In genomic region chr2:131063404-131063864, GRCm38 (mm10) we compare ENCODE assay signal across 9 mouse cellular contexts. TPM values are rescaled to one million over a fixed set of nuclear protein-coding genes. Genes with fewer than 3 reads are reported as not detected.
DNase-seq lines count a peak whose midpoint lies in the region; ATAC-seq and TF ChIP-seq lines count a peak whose summit lies in the region.
"Had no signal": no experiment of that assay in that cellular context is flagged by ENCODE, and none has a peak within 500 bp of the region (broad histone marks: within the 10 kb centered on the region; RNA-seq: fewer than 3 reads in every experiment).

TSS of gene Adam33 (minus strand) at chr2:131063814.

- WGBS in intestine, postnatal 0 days: 4% methylated on average over 26 of the region's 27 CpGs
- WGBS in midbrain, postnatal 0 days: 5% methylated on average over 22 of the region's 27 CpGs

- no peaks in the 10 kb centered on the region for H3K4me1 ChIP-seq in intestine, postnatal 0 days (replicated peaks; ENCODE audit: control insufficient read depth, insufficient read depth, low read length)
- no peaks in the 10 kb centered on the region for H3K4me1 ChIP-seq in midbrain, postnatal 0 days (ENCODE audit: insufficient read depth, low read length)

- no peak within 1 kb of the TSS for H3K27ac ChIP-seq in intestine, postnatal 0 days (ENCODE audit: low read depth, low read length)
- H3K27ac ChIP-seq in midbrain, postnatal 0 days (ENCODE audit: low read depth, low read length): no peak within 1 kb of the TSS
- H3K27ac ChIP-seq: heart, adult 2 months had no signal

- H3K27me3 ChIP-seq in intestine, postnatal 0 days (replicated peaks; ENCODE audit: control insufficient read depth, insufficient read depth, low read length): peaks cover 9% of the 10 kb centered on the region
- peaks cover 8% of the 10 kb centered on the region; the same call in 1 of the 2 replicates for H3K27me3 ChIP-seq in midbrain, postnatal 0 days (ENCODE audit: insufficient read depth, low read length)

- no peak for TF ChIP-seq CTCF in intestine, postnatal 0 days (IDR thresholded peaks at IDR 0.05; ENCODE audit: low read depth)
- TF ChIP-seq CTCF in midbrain, postnatal 0 days (IDR thresholded peaks at IDR 0.05): no peak

- H3K9ac ChIP-seq in intestine, postnatal 0 days (ENCODE audit: low read depth, low read length): no peak within 1 kb of the TSS
- no peak within 1 kb of the TSS for H3K9ac ChIP-seq in midbrain, postnatal 0 days (replicated peaks; ENCODE audit: low read length, poor library complexity, severe bottlenecking)

- peak within 1 kb of the TSS; percentile 14 for H3K4me3 ChIP-seq in intestine, postnatal 0 days (ENCODE audit: low read depth, low read length)
- H3K4me3 ChIP-seq in midbrain, postnatal 0 days (ENCODE audit: low read depth, low read length): peak within 1 kb of the TSS; percentile 27
- H3K4me3 ChIP-seq: heart, adult 2 months had no signal

- ATAC-seq in intestine, postnatal 0 days: no peak
- ATAC-seq in midbrain, postnatal 0 days (ENCODE audit: low FRiP score): peak; percentile 10; the same call in 1 of the 2 replicates

- H3K4me2 ChIP-seq in intestine, postnatal 0 days (replicated peaks; ENCODE audit: low read depth): peak within 1 kb of the TSS; percentile 57
- H3K4me2 ChIP-seq in midbrain, postnatal 0 days (ENCODE audit: low read depth, low read length, poor library complexity, severe bottlenecking): peak within 1 kb of the TSS; percentile 47

- no peak for DNase-seq in frontal cortex, adult 2 months (ENCODE audit: extremely low spot score in 1 of 2, low spot score in 1 of 2)
- no peak for DNase-seq in frontal cortex, postnatal 25 days (ENCODE audit: low spot score in 2 of 2)
- DNase-seq in urinary bladder, postnatal 25 days (ENCODE audit: low spot score): peak; percentile 45
- DNase-seq in urinary bladder, adult 18-20 months (ENCODE audit: low spot score in 2 of 2): no peak
- no peak for DNase-seq in midbrain, postnatal 0 days (ENCODE audit: low spot score)
- no peak for DNase-seq in cerebellum, postnatal 14 days
- DNase-seq in spleen, postnatal 14 days (ENCODE audit: low spot score in 2 of 2): no peak

- no peaks in the 10 kb centered on the region for H3K36me3 ChIP-seq in intestine, postnatal 0 days (ENCODE audit: control insufficient read depth, insufficient read depth)
- H3K36me3 ChIP-seq in midbrain, postnatal 0 days (ENCODE audit: insufficient read depth, low read length): no peaks in the 10 kb centered on the region

- H3K9me3 ChIP-seq in intestine, postnatal 0 days (ENCODE audit: control insufficient read depth): no peaks in the 10 kb centered on the region
- no peaks in the 10 kb centered on the region for H3K9me3 ChIP-seq in midbrain, postnatal 0 days (ENCODE audit: low read length)

RNA-seq across cellular contexts. Expression of gene Adam33, which starts in this region (rescaled TPM):
- polyA plus RNA-seq in frontal cortex, adult 2 months (2012; rRNA removed): 16.5 and 18.5 TPM in 2 replicates
- polyA plus RNA-seq in intestine, postnatal 0 days (2015; fragmentation: Nextera tagmentation; extraction: Ambion mirVana): 2.7 and 5.1 TPM in 2 replicates
- total RNA-seq in midbrain, postnatal 0 days (2014; rRNA removed): 0.57 and 1.4 TPM in 2 replicates
- 2.1 TPM in 2 replicates for polyA plus RNA-seq in midbrain, postnatal 0 days (2015; fragmentation: Nextera tagmentation; extraction: Ambion mirVana)
